Mouse (Mus musculus) kidney, postnatal 14 days (tissue): Measurements from ENCODE around the gene Zfpm1.

Source experiments
- DNase-seq: peaks from one replicate; pipeline ENCODE4 v3.0.0; 2022; ENCODE audit warnings: mixed read lengths

Gene Zfpm1

DNA sequence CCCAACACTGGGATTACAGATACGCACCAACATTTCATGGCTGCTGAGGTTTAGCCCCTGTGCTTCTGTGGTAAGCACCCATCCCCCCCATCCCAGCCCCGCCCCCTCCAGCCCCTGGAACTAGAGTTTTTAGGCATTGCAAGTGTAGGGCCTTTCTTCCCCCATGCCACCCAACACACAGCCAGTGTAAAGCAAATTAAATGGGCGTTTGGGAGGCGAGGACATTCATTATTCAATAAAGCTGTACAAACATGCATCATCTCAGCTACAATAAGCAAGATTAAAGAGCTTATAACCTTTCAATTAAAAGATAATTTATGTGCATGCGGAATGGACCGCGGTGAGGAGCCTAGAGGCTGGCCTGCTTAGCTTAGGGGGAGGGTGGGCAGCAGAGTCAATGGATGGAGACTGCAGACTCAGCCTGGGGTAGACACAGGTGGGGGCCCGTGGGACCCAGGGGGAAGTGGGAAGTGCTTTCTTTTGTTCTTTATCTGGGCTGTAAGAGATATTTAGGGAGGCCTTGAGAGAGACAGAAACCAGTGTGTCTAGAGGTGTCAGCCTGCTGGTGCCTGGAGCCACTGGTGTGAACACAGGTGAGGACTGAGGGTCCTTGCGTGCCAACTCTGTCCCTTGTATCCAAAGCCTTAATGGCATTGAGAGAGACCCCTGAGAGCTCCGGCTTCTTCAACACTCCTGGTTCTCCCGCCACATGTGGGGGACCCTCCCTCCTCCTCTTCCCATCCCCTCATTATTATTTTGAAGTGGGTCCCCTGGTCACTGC is 68.6 kb downstream of the Zfpm1 start:
- no peak for DNase-seq

DNA sequence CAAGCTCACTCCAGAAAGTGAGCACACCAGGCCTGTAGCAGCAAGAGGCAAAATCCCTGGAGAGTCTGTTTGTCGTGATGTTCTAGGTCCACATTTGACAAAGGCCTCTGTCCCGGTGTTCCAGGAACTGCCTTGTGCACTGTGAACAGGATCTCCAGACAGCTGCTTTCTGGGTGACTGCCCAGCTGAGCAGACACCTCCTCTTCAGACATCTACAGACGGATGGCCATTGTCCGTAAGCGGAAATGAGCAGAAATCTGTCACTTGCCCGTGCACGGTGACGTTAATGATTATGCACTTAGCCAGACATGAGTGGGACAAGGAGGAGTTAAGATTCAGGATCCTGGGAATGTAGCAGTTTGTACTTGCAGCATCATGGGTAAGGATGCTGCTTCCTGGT is 72.2 kb downstream of the Zfpm1 start:
- DNase-seq = peak; percentile 58

GRCm38 (mm10) chr8:122355642-122356606 is 74.0 kb downstream of the Zfpm1 start:
- no peak for DNase-seq

DNA sequence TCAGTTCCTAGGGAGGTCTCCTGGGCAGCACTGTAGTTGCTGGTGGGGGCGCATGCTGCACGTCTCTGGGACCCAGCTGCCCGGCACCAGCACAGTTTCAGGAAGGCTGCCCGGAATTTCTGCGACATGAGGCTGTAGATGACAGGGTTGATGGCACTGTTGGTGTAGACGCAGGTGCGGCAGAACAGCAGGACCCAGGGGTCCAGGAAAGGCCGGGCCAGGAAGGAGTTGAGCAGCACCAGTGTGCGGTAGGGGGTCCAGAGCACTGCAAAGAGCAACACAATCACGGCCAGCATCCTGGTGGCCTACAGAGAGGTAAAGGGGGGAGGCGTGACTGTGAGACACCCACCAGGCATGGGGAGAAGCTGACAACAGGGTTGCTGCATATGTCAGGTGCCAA is 75.3 kb downstream of the Zfpm1 start:
- DNase-seq = no peak

GRCm38 (mm10) chr8:122357641-122358040 is 75.7 kb downstream of the Zfpm1 start:
- DNase-seq = no peak

DNA sequence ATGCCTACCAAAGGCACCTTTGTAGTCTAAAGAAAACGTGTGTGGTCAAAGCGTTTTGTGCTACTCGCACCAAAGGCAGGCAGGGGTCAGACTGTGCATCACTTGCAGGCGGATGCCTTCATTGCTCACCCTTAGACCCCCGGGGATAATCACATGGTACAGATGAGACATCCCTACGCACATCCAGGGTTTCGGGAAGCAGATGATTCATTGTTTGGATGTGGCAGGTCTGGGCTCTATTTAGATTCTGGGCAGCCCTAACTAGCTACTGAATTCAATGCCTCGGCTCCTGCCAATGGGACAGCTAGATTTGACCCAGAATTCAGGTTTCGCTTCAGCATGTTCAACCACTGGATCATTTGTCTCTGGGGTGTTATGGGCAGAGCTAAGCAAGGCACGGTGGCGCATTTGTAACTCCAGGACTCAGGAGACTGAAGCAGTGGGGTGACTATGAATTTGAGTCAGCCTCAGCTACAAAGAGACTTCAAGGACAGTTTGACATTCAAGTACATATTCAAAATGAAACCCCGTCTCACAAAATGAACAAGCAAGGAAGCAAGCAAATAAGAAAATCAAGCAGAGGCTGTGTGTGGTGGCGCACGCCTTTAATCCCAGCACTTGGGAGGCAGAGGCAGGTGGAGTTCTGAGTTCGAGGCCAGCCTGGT is 77.3 kb downstream of the Zfpm1 start:
- DNase-seq = no peak

DNA sequence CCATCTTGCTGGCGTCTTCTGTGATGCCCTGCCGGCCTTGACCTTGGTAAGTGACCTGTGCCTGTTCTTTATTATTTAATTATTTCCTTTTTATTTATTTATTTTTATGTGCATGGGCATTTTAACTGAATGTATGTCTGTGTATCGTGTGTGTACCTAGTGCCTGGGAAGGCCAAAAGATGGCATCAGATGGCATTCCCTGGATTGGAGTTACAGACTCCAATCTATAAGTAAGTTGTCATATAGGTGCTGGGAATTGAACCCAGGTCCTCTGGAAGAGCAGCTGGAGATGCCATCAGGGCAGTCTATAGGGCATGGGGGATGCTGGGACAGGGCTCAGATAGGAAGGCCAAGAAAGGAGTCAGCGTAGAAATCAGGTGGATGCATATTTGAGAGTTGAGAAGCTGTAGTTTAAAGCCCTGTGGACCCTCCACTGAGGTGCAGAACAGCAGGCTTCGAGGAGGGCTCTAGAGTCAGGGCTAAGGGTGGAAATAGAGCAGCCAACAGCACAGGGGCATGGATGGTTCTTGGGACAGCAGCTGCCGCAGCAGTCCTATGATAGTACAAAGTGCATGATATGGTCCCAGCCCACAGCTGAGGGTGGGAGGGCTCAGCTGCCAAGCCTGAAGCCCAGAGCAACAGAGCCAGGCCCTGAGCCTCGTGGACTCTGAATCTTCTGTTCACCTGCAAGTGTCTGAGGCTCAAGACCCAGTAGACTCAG is 78.9 kb downstream of the Zfpm1 start, which contains the start of gene Trhr2:
Gene Trhr2, minus strand, starts transcription at position 51 of the 721 bp plus-strand sequence.
- DNase-seq = no peak

DNA sequence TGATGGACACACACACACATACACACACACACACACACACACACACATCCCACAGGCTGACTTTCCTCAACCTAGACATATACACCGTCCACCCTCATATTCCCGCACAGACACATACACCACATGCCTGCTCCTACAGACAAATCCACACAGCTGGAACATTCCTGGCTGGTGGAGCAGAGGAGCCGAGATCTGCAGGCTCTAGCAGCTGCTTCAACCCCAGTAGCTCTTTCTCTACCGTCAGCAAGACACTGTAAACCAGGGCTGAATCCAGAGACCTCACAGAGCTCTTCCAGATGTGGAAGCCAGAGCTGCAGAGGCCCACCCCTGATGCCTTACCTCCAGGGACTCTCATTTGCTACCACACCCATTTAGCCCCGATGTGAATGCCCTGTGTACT is 80.3 kb downstream of the Zfpm1 start:
- no peak for DNase-seq

- DNase-seq = no peak
Measured at GRCm38 (mm10) chr8:122362967-122363366, 81.0 kb downstream of the Zfpm1 start.

GRCm38 (mm10) chr8:122368494-122368893 is 86.6 kb downstream of the Zfpm1 start:
- no peak for DNase-seq

GRCm38 (mm10) chr8:122369665-122370064 is 87.7 kb downstream of the Zfpm1 start:
- DNase-seq = peak; percentile 82

- no peak for DNase-seq
Measured at GRCm38 (mm10) chr8:122371706-122372105, 89.8 kb downstream of the Zfpm1 start.

GRCm38 (mm10) chr8:122375320-122375719 is 93.4 kb downstream of the Zfpm1 start:
- DNase-seq = no peak

DNA sequence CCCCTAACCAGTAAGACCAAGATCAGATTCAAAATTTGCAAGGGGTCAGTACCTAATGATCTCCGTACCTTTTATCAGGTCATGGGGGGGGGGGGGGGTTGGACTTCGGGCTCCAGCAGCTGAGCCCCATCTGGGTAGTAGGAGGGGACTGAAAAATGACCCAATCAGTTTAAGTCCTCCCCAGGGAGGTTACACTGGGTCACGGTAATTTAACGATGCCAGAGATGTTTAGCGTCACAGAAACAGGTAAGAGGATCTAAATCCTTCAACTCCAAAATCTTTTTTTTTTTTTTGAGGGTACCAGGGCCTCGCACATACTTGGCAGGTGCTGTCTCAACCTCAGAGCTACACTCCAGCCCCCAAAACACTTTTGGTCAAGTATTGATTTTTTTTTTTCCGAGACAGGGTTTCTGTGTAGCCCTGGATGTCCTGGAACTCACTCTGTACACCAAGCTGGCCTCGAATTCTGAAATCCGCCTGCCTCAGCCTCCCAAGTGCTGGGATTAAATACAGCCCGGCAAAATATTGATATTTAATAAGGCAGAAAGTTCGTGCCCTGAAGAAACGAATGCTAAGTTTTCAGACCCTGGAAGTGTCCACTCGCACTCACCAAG is 93.9 kb downstream of the Zfpm1 start:
- DNase-seq = no peak

- peak; percentile 100 for DNase-seq
Measured at GRCm38 (mm10) chr8:122376365-122377231, 94.7 kb downstream of the Zfpm1 start, which contains the start of gene Zc3h18. Gene Zc3h18 (plus strand): TSS chr8:122376609.

GRCm38 (mm10) chr8:122383039-122383438 is 101.1 kb downstream of the Zfpm1 start:
- no peak for DNase-seq
